In genomic region chr6:141640639-141641038, GRCm38 (mm10) we compare ENCODE assay signal across 17 mouse cellular contexts. TPM values are rescaled to one million over a fixed set of nuclear protein-coding genes. Genes with fewer than 3 reads are reported as not detected.
DNase-seq lines count a peak whose midpoint lies in the region; ATAC-seq and TF ChIP-seq lines count a peak whose summit lies in the region.
"Had no signal": no experiment of that assay in that cellular context is flagged by ENCODE, and none has a peak within 500 bp of the region (broad histone marks: within the 10 kb centered on the region; RNA-seq: fewer than 3 reads in every experiment).

No protein-coding gene starts in this region.

- TF ChIP-seq CTCF in lung, postnatal 0 days (IDR thresholded peaks at IDR 0.05) = no peak

- no peaks in the 10 kb centered on the region for H3K27me3 ChIP-seq in lung, postnatal 0 days (replicated peaks; ENCODE audit: insufficient read depth, low read length)
- H3K27me3 ChIP-seq: hindbrain, embryonic 15.5 days; neural tube, embryonic 15.5 days had no signal

- intact Hi-C loops in left cerebral cortex, postnatal 36 days (cut with DNase I) = no loop called here

- no peak overlapping the region for H3K27ac ChIP-seq in lung, postnatal 0 days (ENCODE audit: low read length)
- H3K27ac ChIP-seq: hindbrain, embryonic 15.5 days; neural tube, embryonic 15.5 days had no signal

- DNase-seq in embryo, embryonic 11 days = peak; percentile 11
- DNase-seq in embryo, embryonic 10 days (ENCODE audit: low spot score) = no peak
- DNase-seq in lung, adult 18-20 months = peak; percentile 3 to 17
- DNase-seq in lung, postnatal 0 days (ENCODE audit: low spot score) = no peak
- peak; percentile 11 for DNase-seq in adrenal gland, postnatal 25 days
- DNase-seq in kidney, postnatal 25 days = peak; percentile 40 to 50
- no peak for DNase-seq in right cerebral cortex, postnatal 25 days
- DNase-seq in left cerebral cortex, postnatal 36 days (ENCODE audit: low spot score in 2 of 2) = no peak
- DNase-seq: cerebellum, postnatal 14 days; gastrocnemius, postnatal 14 days; thymus, postnatal 14 days had no signal

- H3K9ac ChIP-seq in lung, postnatal 0 days (replicated peaks; ENCODE audit: low read depth) = no peak overlapping the region
- H3K9ac ChIP-seq: hindbrain, embryonic 15.5 days; neural tube, embryonic 15.5 days had no signal

- 53% methylated on average over 1 of the region's 1 CpGs for WGBS in lung, postnatal 0 days

- no peaks in the 10 kb centered on the region for H3K4me1 ChIP-seq in lung, postnatal 0 days (ENCODE audit: insufficient read depth, low read depth, low read length)
- H3K4me1 ChIP-seq: hindbrain, embryonic 15.5 days; neural tube, embryonic 15.5 days had no signal

- no peak; the same call in 1 of the 2 replicates for ATAC-seq in lung, postnatal 0 days
- ATAC-seq: forebrain, embryonic 16.5 days had no signal

- H3K4me2 ChIP-seq in lung, postnatal 0 days (replicated peaks; ENCODE audit: low read depth, low read length) = no peak overlapping the region
- H3K4me2 ChIP-seq: hindbrain, embryonic 15.5 days; neural tube, embryonic 15.5 days had no signal

- TF ChIP-seq EP300 in lung, postnatal 0 days (IDR thresholded peaks at IDR 0.05) = no peak

- H3K9me3 ChIP-seq in lung, postnatal 0 days (ENCODE audit: low read length) = no peaks in the 10 kb centered on the region
- H3K9me3 ChIP-seq: hindbrain, embryonic 15.5 days; neural tube, embryonic 15.5 days had no signal

- H3K36me3 ChIP-seq in lung, postnatal 0 days (ENCODE audit: insufficient read depth, low read length) = no peaks in the 10 kb centered on the region
- H3K36me3 ChIP-seq: hindbrain, embryonic 15.5 days; neural tube, embryonic 15.5 days had no signal

- no peak overlapping the region for H3K4me3 ChIP-seq in lung, postnatal 0 days (ENCODE audit: low read depth, low read length)
- H3K4me3 ChIP-seq: hindbrain, embryonic 15.5 days; neural tube, embryonic 15.5 days had no signal

RNA-seq across cellular contexts. Expression of gene Slco1b2, which starts 11.3 kb away (rescaled TPM):
- 0.06 TPM in 1 of 2 replicates, not detected in the other for polyA plus RNA-seq in lung, postnatal 0 days (2015; fragmentation: Nextera tagmentation; extraction: Ambion mirVana)
- 6.1 TPM in 1 of 2 replicates, not detected in the other for total RNA-seq in adrenal gland, postnatal 25 days (2021)
- total RNA-seq in left cerebral cortex, postnatal 36 days (2021) = under 1 TPM in 1 of 2 experiments, not detected in 1; 0.50 TPM
- total RNA-seq: gastrocnemius, postnatal 14 days; megakaryocyte progenitor cell, adult 5-6 weeks; monocyte, adult 5-6 weeks had no signal
- polyA plus RNA-seq: forebrain, embryonic 16.5 days; heart, embryonic 14.5 days; hindbrain, embryonic 15.5 days; neural tube, embryonic 15.5 days had no signal

Comparison
In these comparisons a context has a peak if more than half of its experiments do, and no peak if none do; other contexts are left out.
1. DNase-seq: peak in embryo, embryonic 11 days (single experiment), lung, adult 18-20 months (2 of 2), adrenal gland, postnatal 25 days (single experiment) and kidney, postnatal 25 days (2 of 2); none in embryo, embryonic 10 days (single experiment), lung, postnatal 0 days (single experiment), right cerebral cortex, postnatal 25 days (single experiment) and left cerebral cortex, postnatal 36 days (0 of 2).